ENCODE assay signal across 11 mouse cellular contexts in genomic region chr6:145320156-145320555, GRCm38 (mm10).
"Had no signal": no experiment of that assay in that cellular context is flagged by ENCODE, and none has a peak within 500 bp of the region (broad histone marks: within the 10 kb centered on the region; RNA-seq: fewer than 3 reads in every experiment).

No protein-coding gene starts in this region.

- H3K27ac ChIP-seq: intestine, embryonic 15.5 days; kidney, embryonic 15.5 days; left cerebral cortex, adult 2 months; liver, embryonic 14.5 days; stomach, postnatal 0 days had no signal

- H3K36me3 ChIP-seq: intestine, embryonic 15.5 days; kidney, embryonic 15.5 days had no signal

- H3K9me3 ChIP-seq: intestine, embryonic 15.5 days; kidney, embryonic 15.5 days had no signal

- H3K4me1 ChIP-seq: kidney, embryonic 15.5 days had no signal

- H3K27me3 ChIP-seq: intestine, embryonic 15.5 days; kidney, embryonic 15.5 days had no signal

- H3K9ac ChIP-seq: intestine, embryonic 15.5 days; kidney, embryonic 15.5 days; liver, embryonic 14.5 days had no signal

- ATAC-seq: intestine, embryonic 15.5 days; midbrain, embryonic 16.5 days had no signal

- H3K4me3 ChIP-seq: intestine, embryonic 15.5 days; kidney, embryonic 15.5 days; left cerebral cortex, adult 2 months; myocyte had no signal

- H3K4me2 ChIP-seq: intestine, embryonic 15.5 days; kidney, embryonic 15.5 days had no signal

- DNase-seq: kidney, adult 18-20 months; kidney, postnatal 14 days; lung, adult 18-20 months; thymus, postnatal 4 days had no signal
